Mouse (Mus musculus): Measurements from ENCODE around the gene Ascc3. TPM values are rescaled to one million over a fixed set of nuclear protein-coding genes. Genes with fewer than 3 reads are reported as not detected.

Gene Ascc3
- 13.4 and 14.2 TPM in 2 replicates for polyA plus RNA-seq (2015; fragmentation: Nextera tagmentation; extraction: Ambion mirVana)

DNA sequence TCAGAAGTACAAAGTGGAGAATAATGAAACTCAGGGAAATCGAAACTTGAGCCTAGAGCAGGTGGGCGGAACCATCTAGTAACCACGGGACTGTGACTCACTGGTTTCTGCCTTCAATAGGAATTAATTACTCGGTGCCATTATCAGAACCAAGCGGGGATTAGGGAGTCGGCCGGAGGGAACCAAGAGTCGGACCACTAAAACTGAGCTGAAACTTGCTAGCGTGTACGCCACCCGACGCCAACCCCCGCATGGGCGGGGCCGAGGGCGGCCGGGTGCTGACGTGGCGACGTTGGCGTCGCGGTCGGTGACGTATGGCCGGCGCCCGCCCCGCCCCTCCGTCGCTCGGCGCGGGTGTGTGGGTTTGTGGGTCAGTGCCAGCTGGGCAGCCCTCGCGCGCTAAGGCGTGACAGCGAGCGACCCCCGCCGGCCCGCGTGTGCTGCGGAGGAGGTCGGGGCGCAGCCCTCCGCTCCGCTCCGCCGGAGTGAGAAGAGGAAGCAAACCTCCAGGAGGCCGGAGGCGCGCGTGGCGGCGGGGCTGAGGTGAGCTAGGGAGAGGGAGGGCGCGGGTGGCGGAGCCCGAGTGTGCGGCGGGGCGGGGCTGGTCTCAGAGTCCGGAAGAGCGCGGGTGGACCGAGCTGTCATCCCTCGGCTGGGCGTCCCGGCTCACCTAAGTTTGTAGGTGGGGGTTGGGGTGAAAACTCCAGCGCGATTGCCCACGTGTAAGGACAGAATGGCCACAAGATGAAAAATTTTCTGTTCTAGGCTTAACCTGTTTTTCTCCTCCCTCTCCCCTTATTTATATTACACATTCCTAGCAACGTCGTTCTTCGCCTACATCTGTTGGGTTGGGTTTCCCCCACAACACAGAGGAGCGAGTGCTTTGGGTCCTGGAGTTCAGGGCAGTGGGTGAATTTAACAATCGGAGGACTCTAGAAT lies at the start of gene Ascc3:
Gene Ascc3, plus strand, starts transcription at position 315 of the 939 bp plus-strand sequence.

DNA sequence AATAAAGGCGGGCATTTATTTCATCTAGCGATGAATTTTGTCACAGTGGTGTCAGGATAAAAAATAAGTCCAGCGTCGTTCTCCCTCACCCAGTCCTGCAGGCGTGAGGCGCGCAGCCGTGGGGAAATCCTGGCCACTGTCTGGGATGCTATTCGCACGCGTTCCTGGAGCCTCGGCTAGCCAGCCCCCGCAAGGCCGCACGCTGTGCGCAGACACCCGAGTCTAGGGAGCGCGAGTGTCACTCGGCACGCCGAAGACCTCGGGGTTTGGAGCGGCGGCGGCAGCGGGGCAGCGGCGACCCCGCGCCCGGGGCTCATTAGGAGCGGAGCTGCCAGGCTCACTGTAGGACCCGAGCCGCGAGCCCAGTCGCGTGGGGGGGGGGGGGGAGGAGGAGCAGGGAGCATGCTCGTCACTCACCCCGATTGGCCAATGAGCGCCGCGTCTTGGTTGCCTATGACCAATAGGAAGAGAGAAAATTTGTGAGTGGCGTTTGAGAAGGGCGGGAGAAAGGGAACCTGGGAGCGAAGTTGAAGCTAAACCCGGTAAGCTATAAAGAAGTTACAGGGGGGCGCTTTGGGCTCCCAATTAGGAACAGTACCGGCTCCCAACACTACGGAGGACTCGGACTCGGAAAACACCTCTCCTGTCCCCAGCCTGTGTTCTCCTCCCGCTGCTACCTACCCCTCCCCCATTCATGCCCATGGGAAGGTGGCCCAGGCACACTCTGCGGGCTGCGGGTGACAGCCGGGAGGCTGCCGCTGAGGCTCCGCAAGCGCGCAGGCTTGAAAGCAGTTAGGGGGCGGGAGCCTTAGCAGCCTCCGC lies 301.9 kb downstream of the Ascc3 start, which contains the start of gene Sim1:
Gene Sim1, plus strand, starts transcription at position 585 of the 822 bp plus-strand sequence.

